Mouse (Mus musculus): ENCODE measurements around the gene Pitx2. TPM values are rescaled to one million over a fixed set of nuclear protein-coding genes. Genes with fewer than 3 reads are reported as not detected.

The Pitx2 gene
- total RNA-seq, 1 experiment: 9.8 TPM

DNA sequence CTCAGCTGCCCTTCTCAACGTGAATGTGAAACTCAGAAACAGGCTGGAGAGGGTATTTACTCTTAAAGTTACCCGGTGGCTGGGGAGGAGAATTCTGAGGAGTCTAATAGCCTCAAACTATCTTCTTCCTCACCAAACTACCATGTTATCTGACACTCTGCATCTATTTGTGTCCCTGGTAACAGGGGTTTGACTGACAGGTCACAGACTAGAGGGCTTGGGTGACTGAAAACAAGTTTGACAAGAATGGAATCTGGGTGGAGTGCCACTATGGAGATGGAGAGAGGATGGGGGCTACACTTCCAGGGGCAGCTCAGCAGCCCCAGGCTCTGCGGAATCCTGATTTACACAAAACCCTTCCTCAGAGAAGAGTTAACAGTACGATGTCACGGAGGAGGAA is 27.7 kb downstream of the Pitx2 start:
- H3K9me3 ChIP-seq (ENCODE audit: control insufficient read depth, insufficient read depth, low read depth, low read length): no peaks in the 10 kb centered on the region
- H3K4me1 ChIP-seq (ENCODE audit: control insufficient read depth in 2 of 2, insufficient read depth in 2 of 2, low read length in 2 of 2, poor library complexity in 1 of 2): peaks cover 0 to 16% of the 10 kb centered on the region in 2 experiments; a peak in 1 of 4 replicates
- no peak for DNase-seq (ENCODE audit: low read depth, low spot score)
- H3K9ac ChIP-seq (ENCODE audit: insufficient read depth, low read depth, low read length, poor library complexity, severe bottlenecking): no peak overlapping the region
- H3K36me3 ChIP-seq (ENCODE audit: control insufficient read depth, insufficient read depth, low read length, poor library complexity, severe bottlenecking): no peaks in the 10 kb centered on the region
- TF ChIP-seq HCFC1 (IDR thresholded peaks at IDR 0.05; ENCODE audit: borderline replicate concordance, insufficient read depth, low read length): no peak
- no peak for TF ChIP-seq ZC3H11A (IDR thresholded peaks at IDR 0.05; ENCODE audit: borderline replicate concordance, low read depth, low read length)
- TF ChIP-seq MAFK (IDR thresholded peaks at IDR 0.05; ENCODE audit: insufficient read depth, low read depth, low read length): no peak
- TF ChIP-seq CHD2 (IDR thresholded peaks at IDR 0.05; ENCODE audit: low read depth, low read length): no peak
- TF ChIP-seq ZNF384 (IDR thresholded peaks at IDR 0.05; ENCODE audit: low read depth, low read length): no peak
- H3K27ac ChIP-seq (ENCODE audit: insufficient read depth, low read depth, low read length, poor library complexity, severe bottlenecking): no peak overlapping the region
- no peak overlapping the region for H3K4me3 ChIP-seq (ENCODE audit: insufficient read depth in 1 of 2, low read depth in 1 of 2, low read length in 2 of 2, poor library complexity in 1 of 2, severe bottlenecking in 1 of 2)
- in situ Hi-C loops (cut with MboI; ENCODE audit: low sequenced_read_pairs in 2 of 2, unreplicated experiment in 2 of 2): no loop called here

DNA sequence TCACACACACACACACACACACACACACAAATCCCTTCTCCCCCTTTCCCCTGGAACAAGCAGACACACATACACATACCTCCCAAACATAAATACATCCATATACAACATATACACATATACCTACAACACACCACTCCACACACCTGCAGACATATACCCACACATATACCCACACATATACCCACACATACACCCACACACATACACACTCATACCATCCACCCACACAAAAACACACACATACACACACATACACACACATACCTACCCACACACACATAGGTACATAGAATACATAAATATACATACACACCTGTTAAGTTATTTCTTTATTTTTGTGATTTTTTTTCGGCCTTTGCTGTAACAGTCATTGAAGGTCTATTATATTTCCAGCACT is 38.3 kb downstream of the Pitx2 start:
- in situ Hi-C loops (cut with MboI; ENCODE audit: low sequenced_read_pairs in 2 of 2, unreplicated experiment in 2 of 2): no loop called here

DNA sequence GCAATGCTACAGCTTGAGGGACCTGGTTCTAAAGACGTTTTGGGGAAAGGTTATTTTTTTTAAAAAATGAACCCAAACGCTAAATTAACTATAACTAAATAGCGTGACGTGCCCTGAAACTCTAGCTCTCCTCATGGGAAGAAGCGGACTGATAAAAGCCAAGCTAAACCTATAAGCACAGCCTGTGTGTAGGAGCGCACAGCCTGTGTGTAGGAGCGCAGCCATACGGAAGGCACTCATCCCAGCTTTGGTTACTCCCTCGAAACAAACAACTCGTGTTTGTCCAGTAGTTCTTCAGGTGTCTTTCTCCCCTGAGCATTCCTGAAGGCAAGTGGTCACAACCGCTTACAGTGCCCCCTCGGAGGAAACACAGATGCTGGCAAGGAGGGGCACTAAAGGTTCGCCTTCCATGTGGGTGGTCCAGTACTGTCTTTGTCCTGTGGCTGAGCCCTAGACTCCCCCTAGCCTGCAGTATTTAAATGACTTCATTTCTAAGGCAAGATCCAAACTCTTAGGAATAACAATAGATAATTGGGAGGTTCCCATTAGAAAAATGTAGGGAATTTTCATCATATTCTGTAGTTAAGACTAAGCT is 39.1 kb downstream of the Pitx2 start:
- Histone ChIP-seq H3K27ac (ENCODE audit: insufficient read depth, low read depth, low read length, poor library complexity, severe bottlenecking) (no peak overlapping the region), H3K4me3 (ENCODE audit: insufficient read depth in 1 of 2, low read depth in 1 of 2, low read length in 2 of 2, poor library complexity in 1 of 2, severe bottlenecking in 1 of 2) (0 out of 4 replicates have a peak overlapping the region, but pooled peaks of 1 of the 2 experiments have one; percentile 31), H3K36me3 (ENCODE audit: control insufficient read depth, insufficient read depth, low read length, poor library complexity, severe bottlenecking) (no peaks in the 10 kb centered on the region), H3K4me1 (ENCODE audit: control insufficient read depth in 2 of 2, insufficient read depth in 2 of 2, low read length in 2 of 2, poor library complexity in 1 of 2) (peaks cover 0 to 4% of the 10 kb centered on the region in 2 experiments; a peak in 1 of 4 replicates), H3K9me3 (ENCODE audit: control insufficient read depth, insufficient read depth, low read depth, low read length) (no peaks in the 10 kb centered on the region), H3K9ac (ENCODE audit: insufficient read depth, low read depth, low read length, poor library complexity, severe bottlenecking) (no peak overlapping the region)
- DNase-seq (ENCODE audit: low read depth, low spot score): no peak
- TF ChIP-seq HCFC1 (IDR thresholded peaks at IDR 0.05; ENCODE audit: borderline replicate concordance, insufficient read depth, low read length) (no peak), ZNF384 (IDR thresholded peaks at IDR 0.05; ENCODE audit: low read depth, low read length) (no peak), ZC3H11A (IDR thresholded peaks at IDR 0.05; ENCODE audit: borderline replicate concordance, low read depth, low read length) (no peak), MAFK (IDR thresholded peaks at IDR 0.05; ENCODE audit: insufficient read depth, low read depth, low read length) (no peak)
- in situ Hi-C loops (cut with MboI; ENCODE audit: low sequenced_read_pairs in 2 of 2, unreplicated experiment in 2 of 2): no loop called here

More for the DNA sequence above, 38.3 kb downstream of the Pitx2 start:
- no peaks in the 10 kb centered on the region for H3K9me3 ChIP-seq (ENCODE audit: control insufficient read depth, insufficient read depth, low read depth, low read length)
- H3K27ac ChIP-seq (ENCODE audit: insufficient read depth, low read depth, low read length, poor library complexity, severe bottlenecking): no peak overlapping the region
- DNase-seq (ENCODE audit: low read depth, low spot score): no peak
- H3K4me1 ChIP-seq (ENCODE audit: control insufficient read depth in 2 of 2, insufficient read depth in 2 of 2, low read length in 2 of 2, poor library complexity in 1 of 2): peaks cover 0 to 4% of the 10 kb centered on the region in 2 experiments; a peak in 1 of 4 replicates
- TF ChIP-seq HCFC1 (IDR thresholded peaks at IDR 0.05; ENCODE audit: borderline replicate concordance, insufficient read depth, low read length) (no peak), ZNF384 (IDR thresholded peaks at IDR 0.05; ENCODE audit: low read depth, low read length) (no peak), ZC3H11A (IDR thresholded peaks at IDR 0.05; ENCODE audit: borderline replicate concordance, low read depth, low read length) (no peak), CHD2 (IDR thresholded peaks at IDR 0.05; ENCODE audit: low read depth, low read length) (no peak), MAFK (IDR thresholded peaks at IDR 0.05; ENCODE audit: insufficient read depth, low read depth, low read length) (no peak)
- H3K4me3 ChIP-seq (ENCODE audit: insufficient read depth in 1 of 2, low read depth in 1 of 2, low read length in 2 of 2, poor library complexity in 1 of 2, severe bottlenecking in 1 of 2): no peak overlapping the region
- no peak overlapping the region for H3K9ac ChIP-seq (ENCODE audit: insufficient read depth, low read depth, low read length, poor library complexity, severe bottlenecking)
- no peaks in the 10 kb centered on the region for H3K36me3 ChIP-seq (ENCODE audit: control insufficient read depth, insufficient read depth, low read length, poor library complexity, severe bottlenecking)

DNA sequence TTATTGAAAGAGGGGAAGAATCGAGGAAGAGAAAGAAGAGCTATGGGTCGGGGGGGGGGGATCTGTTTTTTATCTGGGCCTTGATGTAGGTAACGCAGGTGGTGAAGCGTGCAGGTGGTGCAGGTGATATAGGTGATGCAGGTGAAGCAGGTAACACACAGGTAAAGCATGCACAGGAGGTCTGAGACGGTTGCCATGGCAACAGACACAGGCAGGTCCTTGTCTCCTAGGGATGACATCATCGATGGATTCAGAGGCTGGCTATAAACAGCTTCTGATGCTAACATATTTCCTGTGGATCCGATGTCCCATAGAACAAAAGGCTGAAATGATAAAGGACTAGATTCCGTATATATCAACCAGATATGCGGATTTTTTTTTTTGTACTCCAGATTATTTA is 51.3 kb downstream of the Pitx2 start:
- in situ Hi-C loops (cut with MboI; ENCODE audit: low sequenced_read_pairs in 2 of 2, unreplicated experiment in 2 of 2): no loop called here
- H3K27ac ChIP-seq (ENCODE audit: insufficient read depth, low read depth, low read length, poor library complexity, severe bottlenecking): no peak overlapping the region

DNA sequence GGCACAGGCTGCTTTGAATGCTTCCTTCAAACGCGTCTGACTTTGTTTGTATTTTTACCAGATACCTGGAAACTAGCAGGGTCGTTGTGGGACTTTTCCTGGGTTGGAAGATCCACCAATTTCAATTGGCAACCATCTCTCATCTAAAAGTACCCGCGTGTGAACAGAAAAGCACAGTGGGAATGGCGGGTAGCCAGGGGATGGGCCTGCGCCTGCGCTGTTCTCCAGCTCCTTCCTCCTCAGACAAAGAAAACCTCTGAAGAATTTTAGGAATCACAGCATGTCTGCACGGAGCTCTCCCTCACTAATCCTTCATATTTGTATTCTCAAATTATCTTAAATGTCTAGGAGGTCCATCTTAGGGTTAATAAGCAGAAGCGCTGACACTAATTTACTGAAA is 54.6 kb downstream of the Pitx2 start:
- no peak for DNase-seq (ENCODE audit: low read depth, low spot score)
- in situ Hi-C loops (cut with MboI; ENCODE audit: low sequenced_read_pairs in 2 of 2, unreplicated experiment in 2 of 2): no loop called here
- H3K4me3 ChIP-seq (ENCODE audit: insufficient read depth in 1 of 2, low read depth in 1 of 2, low read length in 2 of 2, poor library complexity in 1 of 2, severe bottlenecking in 1 of 2): peak overlapping the region in 1 of 2 experiments; percentile 30; a peak in 1 of 4 replicates
- H3K9me3 ChIP-seq (ENCODE audit: control insufficient read depth, insufficient read depth, low read depth, low read length): no peaks in the 10 kb centered on the region
- no peak overlapping the region for H3K9ac ChIP-seq (ENCODE audit: insufficient read depth, low read depth, low read length, poor library complexity, severe bottlenecking)
- no peaks in the 10 kb centered on the region for H3K36me3 ChIP-seq (ENCODE audit: control insufficient read depth, insufficient read depth, low read length, poor library complexity, severe bottlenecking)
- TF ChIP-seq ZNF384 (IDR thresholded peaks at IDR 0.05; ENCODE audit: low read depth, low read length) (no peak), MAFK (IDR thresholded peaks at IDR 0.05; ENCODE audit: insufficient read depth, low read depth, low read length) (no peak), CHD2 (IDR thresholded peaks at IDR 0.05; ENCODE audit: low read depth, low read length) (no peak), HCFC1 (IDR thresholded peaks at IDR 0.05; ENCODE audit: borderline replicate concordance, insufficient read depth, low read length) (no peak)
- no peak overlapping the region for H3K27ac ChIP-seq (ENCODE audit: insufficient read depth, low read depth, low read length, poor library complexity, severe bottlenecking)
- H3K4me1 ChIP-seq (ENCODE audit: control insufficient read depth in 2 of 2, insufficient read depth in 2 of 2, low read length in 2 of 2, poor library complexity in 1 of 2): peaks cover 0 to 5% of the 10 kb centered on the region in 2 experiments; a peak in 1 of 4 replicates

More for the DNA sequence above, 51.3 kb downstream of the Pitx2 start:
- no peaks in the 10 kb centered on the region for H3K36me3 ChIP-seq (ENCODE audit: control insufficient read depth, insufficient read depth, low read length, poor library complexity, severe bottlenecking)
- no peak overlapping the region for H3K4me3 ChIP-seq (ENCODE audit: insufficient read depth in 1 of 2, low read depth in 1 of 2, low read length in 2 of 2, poor library complexity in 1 of 2, severe bottlenecking in 1 of 2)
- TF ChIP-seq MAFK (IDR thresholded peaks at IDR 0.05; ENCODE audit: insufficient read depth, low read depth, low read length) (no peak), ZNF384 (IDR thresholded peaks at IDR 0.05; ENCODE audit: low read depth, low read length) (no peak)
- no peaks in the 10 kb centered on the region for H3K9me3 ChIP-seq (ENCODE audit: control insufficient read depth, insufficient read depth, low read depth, low read length)
- H3K9ac ChIP-seq (ENCODE audit: insufficient read depth, low read depth, low read length, poor library complexity, severe bottlenecking): no peak overlapping the region
- H3K4me1 ChIP-seq (ENCODE audit: control insufficient read depth in 2 of 2, insufficient read depth in 2 of 2, low read length in 2 of 2, poor library complexity in 1 of 2): no peaks in the 10 kb centered on the region
- DNase-seq (ENCODE audit: low read depth, low spot score): no peak
